Mouse (Mus musculus) midbrain, embryonic 16.5 days (tissue): Measurements from ENCODE around the gene Gdpd3. TPM values are rescaled to one million over a fixed set of nuclear protein-coding genes. Genes with fewer than 3 reads are reported as not detected.

Experiments used
- ATAC-seq: fragments of 200-750 bp; cut with Nextera tagmentation; 2 replicates; pipeline ENCODE4 v1.8.0; 2017; ENCODE audit warnings: moderate TSS enrichment
- H3K27ac ChIP-seq: fragments of 300-500 bp; sonication (generic); 2 replicates; pipeline ENCODE4 v1.5.1; 2014; ENCODE audit warnings: mild to moderate bottlenecking, low read length, mixed read lengths
- H3K27me3 ChIP-seq: fragments of 300-500 bp; sonication (generic); 2 replicates; pipeline ENCODE4 v1.6.1; 2014; ENCODE audit warnings: low read depth, low read length, mixed read lengths; ENCODE audit not compliant: control insufficient read depth, insufficient read depth
- H3K36me3 ChIP-seq: fragments of 300-500 bp; sonication (generic); 2 replicates; pipeline ENCODE4 v1.6.1; 2014; ENCODE audit warnings: mild to moderate bottlenecking, low read length, moderate library complexity, mixed read lengths; ENCODE audit not compliant: control insufficient read depth, insufficient read depth
- H3K4me1 ChIP-seq: fragments of 300-500 bp; sonication (generic); 2 replicates; pipeline ENCODE4 v1.6.1; 2014; ENCODE audit warnings: mild to moderate bottlenecking, low read length, mixed read lengths; ENCODE audit not compliant: control insufficient read depth, insufficient read depth
- H3K4me2 ChIP-seq: fragments of 300-500 bp; sonication (generic); 2 replicates; pipeline ENCODE4 v1.6.1; 2014; ENCODE audit warnings: mild to moderate bottlenecking, low read length, mixed read lengths
- H3K4me3 ChIP-seq: fragments of 300-500 bp; sonication (generic); 2 replicates; pipeline ENCODE4 v1.5.1; 2014; ENCODE audit warnings: low read depth, mild to moderate bottlenecking, low read length, moderate library complexity, mixed read lengths
- H3K9ac ChIP-seq: fragments of 300-500 bp; sonication (generic); 2 replicates; pipeline ENCODE4 v1.6.1; 2014; ENCODE audit warnings: low read depth, low read length, mixed read lengths
- H3K9me3 ChIP-seq: fragments of 300-500 bp; sonication (generic); replicated peaks from 2 replicates; pipeline ENCODE4 v1.6.1; 2014; ENCODE audit warnings: mild to moderate bottlenecking, low read length, mixed read lengths; ENCODE audit not compliant: control insufficient read depth, poor library complexity, severe bottlenecking
- WGBS: fragments of 180-500 bp; shearing (Covaris S2); extraction: QIAGEN DNeasy Blood & Tissue Kit; methylation state at CpG from one replicate; pipeline ENCODE4 v1.1.7; 2014; 5-methylcytosine and 5-hydroxymethylcytosine counted together
- polyA plus RNA-seq: library from polyadenylated mRNA; unstranded; fragments of >200 nt; fragmentation: Nextera tagmentation; extraction: Ambion mirVana; gene quantifications from 2 replicates; pipeline ENCODE4 v1.2.1, GENCODE M21; 2015

The Gdpd3 gene
- polyA plus RNA-seq, 1 experiment from 2014 or later, result 0.95 TPM

DNA sequence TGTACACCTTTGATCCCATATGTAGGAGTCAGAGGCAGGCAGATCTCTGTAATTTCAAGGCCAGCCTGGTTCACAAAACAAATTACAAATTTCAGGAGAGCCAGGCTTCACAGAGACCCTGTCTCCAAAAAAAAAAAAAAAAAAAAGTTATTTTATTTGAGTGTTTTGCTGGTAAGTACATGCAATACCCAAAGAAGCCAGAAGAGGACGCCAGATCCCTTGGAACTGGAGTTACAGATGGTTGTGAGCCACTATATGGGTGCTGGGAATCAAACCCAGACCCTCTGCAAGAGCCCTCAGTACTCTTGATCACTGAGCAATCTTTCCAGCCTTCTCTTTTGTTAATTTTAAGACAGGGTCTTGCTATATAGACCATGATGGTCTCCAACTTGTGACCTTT lies 52.7 kb downstream of the Gdpd3 start:
- no peak for ATAC-seq
- Histone ChIP-seq H3K4me3 (no peak overlapping the region), H3K4me2 (no peak overlapping the region), H3K36me3 (no peaks in the 10 kb centered on the region), H3K4me1 (peaks cover 10% of the 10 kb centered on the region), H3K9ac (no peak overlapping the region), H3K27ac (no peak overlapping the region), H3K27me3 (no peaks in the 10 kb centered on the region), H3K9me3 (no peaks in the 10 kb centered on the region)
- 43% methylated on average over 1 of the region's 1 CpGs for WGBS

DNA sequence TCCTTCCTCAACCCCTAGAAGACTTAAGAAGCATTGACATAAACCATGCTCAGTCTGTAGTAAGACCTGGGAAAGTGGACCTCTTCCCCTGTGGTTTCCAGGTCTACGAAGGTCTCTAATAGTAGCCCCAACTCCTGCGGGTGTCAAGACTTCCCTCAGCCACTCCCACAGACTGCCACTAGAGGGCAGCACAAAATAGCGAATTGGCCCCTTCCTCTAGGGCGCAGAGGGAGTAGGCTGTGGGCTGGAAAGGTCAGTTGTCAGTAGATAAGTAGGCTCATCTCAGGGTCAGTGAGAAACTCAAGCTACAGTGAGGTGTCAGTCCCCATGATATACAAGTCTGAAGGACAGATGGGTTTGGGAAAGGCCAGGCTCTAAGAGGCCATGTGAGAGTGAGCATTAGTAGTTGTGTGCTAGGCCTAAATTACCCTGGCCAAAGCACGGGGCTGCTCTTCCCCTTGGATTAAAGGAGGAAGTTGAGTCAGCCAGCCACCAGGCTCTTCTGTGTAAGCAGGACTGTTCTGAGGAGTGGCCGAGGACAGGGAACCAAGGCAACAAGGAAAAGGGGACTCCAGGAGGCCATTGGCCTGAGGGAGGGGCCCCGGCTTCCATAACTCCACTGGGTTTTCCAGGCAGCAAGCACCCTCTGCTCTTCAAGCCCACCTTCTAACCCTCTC lies 55.8 kb downstream of the Gdpd3 start:
- peak overlapping the region; percentile 78 for H3K4me3 ChIP-seq
- H3K9me3 ChIP-seq, result no peaks in the 10 kb centered on the region
- no peak for ATAC-seq
- peaks cover 32% of the 10 kb centered on the region for H3K4me1 ChIP-seq
- H3K36me3 ChIP-seq, result no peaks in the 10 kb centered on the region
- no peaks in the 10 kb centered on the region for H3K27me3 ChIP-seq
- peak overlapping the region; percentile 96 for H3K9ac ChIP-seq
- H3K4me2 ChIP-seq, result peak overlapping the region; percentile 82
- H3K27ac ChIP-seq, result peak overlapping the region; percentile 94
- WGBS, result 26% methylated on average over 7 of the region's 7 CpGs

DNA sequence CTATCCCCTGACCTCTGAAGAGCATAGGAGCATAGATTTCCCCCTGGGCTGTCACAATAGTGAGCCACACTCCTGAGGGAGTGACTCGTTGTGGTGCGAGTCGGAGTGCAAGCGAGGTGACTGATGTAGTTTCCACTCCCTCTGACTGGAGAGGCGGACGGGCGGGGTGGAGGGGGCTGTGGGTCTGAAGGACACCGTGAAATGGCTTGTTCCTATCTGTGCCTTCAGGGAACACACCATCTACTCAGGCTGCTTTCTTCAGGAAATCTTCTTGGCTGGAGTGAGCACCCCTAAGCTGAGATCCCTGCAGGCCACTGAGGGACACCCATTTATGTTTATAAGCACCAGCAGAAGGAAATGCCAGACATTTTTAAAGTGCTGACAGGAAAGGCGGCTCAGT lies 56.6 kb downstream of the Gdpd3 start:
- ATAC-seq, result peak; percentile 40
- Histone ChIP-seq H3K4me2 (peak overlapping the region; percentile 82), H3K27ac (peak overlapping the region; percentile 94), H3K9ac (peak overlapping the region; percentile 96), H3K27me3 (no peaks in the 10 kb centered on the region), H3K36me3 (no peaks in the 10 kb centered on the region), H3K4me3 (peak overlapping the region; percentile 78), H3K9me3 (no peaks in the 10 kb centered on the region), H3K4me1 (peaks cover 32% of the 10 kb centered on the region)
- WGBS, result 2% methylated on average over 9 of the region's 9 CpGs

DNA sequence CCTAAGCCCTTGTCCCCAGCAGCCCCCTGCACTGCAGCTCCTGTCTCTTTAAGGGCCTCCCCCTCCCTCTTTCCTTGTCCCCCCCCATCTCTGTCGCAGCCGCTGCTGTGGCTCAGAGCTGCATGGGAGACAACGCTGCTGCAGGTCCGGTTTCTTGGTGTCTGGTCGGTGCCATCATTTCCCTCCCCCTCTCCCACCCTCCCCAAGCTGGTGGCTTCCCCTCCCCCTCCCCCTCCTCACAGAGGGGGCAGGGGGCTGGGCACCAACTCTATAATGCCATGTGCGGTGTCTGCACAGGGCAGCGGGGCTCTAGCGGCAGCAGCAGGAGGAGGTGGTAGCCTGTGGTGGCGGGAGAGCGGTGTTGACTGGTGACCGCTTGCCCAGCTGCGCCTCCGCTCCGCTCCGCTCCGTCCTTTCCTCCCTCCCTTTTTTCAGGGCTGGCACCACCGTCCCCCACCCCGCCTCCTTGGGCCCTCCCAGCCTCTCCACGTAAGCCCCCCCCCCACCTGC lies 57.1 kb downstream of the Gdpd3 start:
- peak overlapping the region; percentile 82 for H3K4me2 ChIP-seq
- H3K9ac ChIP-seq, result peak overlapping the region; percentile 96
- peak; percentile 84 for ATAC-seq
- WGBS, result under 1% methylated on average over 11 of the region's 19 CpGs
- no peaks in the 10 kb centered on the region for H3K27me3 ChIP-seq
- no peaks in the 10 kb centered on the region for H3K36me3 ChIP-seq
- peaks cover 32% of the 10 kb centered on the region for H3K4me1 ChIP-seq
- H3K4me3 ChIP-seq, result peak overlapping the region; percentile 78
- peak overlapping the region; percentile 94 for H3K27ac ChIP-seq
- no peaks in the 10 kb centered on the region for H3K9me3 ChIP-seq

DNA sequence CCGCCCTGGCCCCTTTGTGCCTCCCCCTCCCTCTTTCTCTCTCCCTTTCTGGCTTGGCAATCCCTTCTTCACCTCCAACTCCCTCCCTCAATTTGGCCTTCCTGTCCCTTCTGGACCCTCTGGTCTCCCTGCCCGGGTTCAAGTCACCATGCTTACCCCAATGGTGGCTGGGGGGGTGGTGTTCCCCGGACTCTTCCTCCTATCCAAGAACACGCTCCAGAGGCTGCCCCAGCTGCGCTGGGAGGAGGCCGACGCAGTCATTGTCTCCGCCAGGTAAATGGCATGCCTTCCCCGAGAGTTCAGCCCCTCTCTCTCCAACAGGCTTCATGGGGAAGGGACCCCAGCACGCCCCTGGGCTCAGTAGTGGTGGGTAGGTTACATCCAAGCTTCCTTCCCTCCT lies 57.8 kb downstream of the Gdpd3 start:
- H3K27ac ChIP-seq, result peak overlapping the region; percentile 94
- H3K27me3 ChIP-seq, result no peaks in the 10 kb centered on the region
- no peaks in the 10 kb centered on the region for H3K9me3 ChIP-seq
- H3K36me3 ChIP-seq, result no peaks in the 10 kb centered on the region; the same call in 1 of the 2 replicates
- H3K4me3 ChIP-seq, result peak overlapping the region; percentile 78
- WGBS, result 5% methylated on average over 10 of the region's 10 CpGs
- peak overlapping the region; percentile 96 for H3K9ac ChIP-seq
- ATAC-seq, result peak; percentile 23; the same call in 1 of the 2 replicates
- H3K4me2 ChIP-seq, result peak overlapping the region; percentile 82
- peaks cover 32% of the 10 kb centered on the region for H3K4me1 ChIP-seq

Other genes with a start within 250 kb of the Gdpd3 start
- gene Eif3c, start 199.9 kb upstream of the Gdpd3 start, polyA plus RNA-seq, result 177 and 184 TPM in 2 replicates
- gene Apobr, start 181.4 kb upstream of the Gdpd3 start, polyA plus RNA-seq, result 0.31 TPM in 2 replicates
- 36.4 and 37.7 TPM in 2 replicates for gene Cln3, start 180.5 kb upstream of the Gdpd3 start, polyA plus RNA-seq
- gene Il27, start 171.4 kb upstream of the Gdpd3 start, polyA plus RNA-seq, result not detected in 2 replicates
- gene Nupr1, start 135.5 kb upstream of the Gdpd3 start, polyA plus RNA-seq, result 6.1 and 9.5 TPM in 2 replicates
- 50.1 and 56.9 TPM in 2 replicates for gene Sgf29, start 117.0 kb upstream of the Gdpd3 start, polyA plus RNA-seq
- 7.6 and 8.5 TPM in 2 replicates for gene Sult1a1, start 89.9 kb upstream of the Gdpd3 start, polyA plus RNA-seq
- 113 and 120 TPM in 2 replicates for gene Bola2, start 70.9 kb upstream of the Gdpd3 start, polyA plus RNA-seq
- 16.8 and 17.3 TPM in 2 replicates for gene Slx1b, start 70.5 kb upstream of the Gdpd3 start, polyA plus RNA-seq
- 114 and 122 TPM in 2 replicates for gene Coro1a, start 58.5 kb upstream of the Gdpd3 start, polyA plus RNA-seq
- gene Mapk3, start 6.7 kb upstream of the Gdpd3 start, polyA plus RNA-seq, result 111 and 112 TPM in 2 replicates
- gene Ypel3, start 10.6 kb downstream of the Gdpd3 start, polyA plus RNA-seq, result 162 and 191 TPM in 2 replicates
- gene Tbx6, start 15.1 kb downstream of the Gdpd3 start, polyA plus RNA-seq, result 0.51 and 0.64 TPM in 2 replicates
- 155 and 182 TPM in 2 replicates for gene Ppp4c, start 26.2 kb downstream of the Gdpd3 start, polyA plus RNA-seq
- gene Fam57b, start 31.3 kb downstream of the Gdpd3 start, polyA plus RNA-seq, result 55.0 and 61.1 TPM in 2 replicates
- not detected in 2 replicates for gene 4930451I11Rik, start 65.3 kb downstream of the Gdpd3 start, polyA plus RNA-seq
- 24.2 and 35.8 TPM in 2 replicates for gene Doc2a, start 81.1 kb downstream of the Gdpd3 start, polyA plus RNA-seq
- 19.8 and 20.0 TPM in 2 replicates for gene Hirip3, start 95.6 kb downstream of the Gdpd3 start, polyA plus RNA-seq
- gene Ino80e, start 96.0 kb downstream of the Gdpd3 start, polyA plus RNA-seq, result 94.6 and 98.3 TPM in 2 replicates
- 64.8 and 66.7 TPM in 2 replicates for gene Taok2, start 118.4 kb downstream of the Gdpd3 start, polyA plus RNA-seq
- gene Tmem219, start 156.6 kb downstream of the Gdpd3 start, polyA plus RNA-seq, result 33.2 and 34.0 TPM in 2 replicates
- gene Kctd13, start 162.5 kb downstream of the Gdpd3 start, polyA plus RNA-seq, result 135 and 140 TPM in 2 replicates
- gene Asphd1, start 183.2 kb downstream of the Gdpd3 start, polyA plus RNA-seq, result 10.4 TPM in 2 replicates
- 44.6 and 50.2 TPM in 2 replicates for gene Sez6l2, start 184.2 kb downstream of the Gdpd3 start, polyA plus RNA-seq
- 132 and 141 TPM in 2 replicates for gene Cdipt, start 209.6 kb downstream of the Gdpd3 start, polyA plus RNA-seq
- 0.69 and 0.96 TPM in 2 replicates for gene Cdiptos, start 209.8 kb downstream of the Gdpd3 start, polyA plus RNA-seq
- 2.9 and 3.2 TPM in 2 replicates for gene Mvp, start 248.3 kb downstream of the Gdpd3 start, polyA plus RNA-seq